Mouse (Mus musculus) kidney, postnatal 0 days (tissue): Measurements from ENCODE around the gene Cdk17. TPM values are rescaled to one million over a fixed set of nuclear protein-coding genes. Genes with fewer than 3 reads are reported as not detected.

Source experiments
- ATAC-seq: fragments of 200-750 bp; cut with Nextera tagmentation; replicated peaks from 2 replicates; pipeline ENCODE4 v1.8.0; 2017; ENCODE audit warnings: low read depth, moderate number of reproducible peaks, moderate TSS enrichment, moderate library complexity; ENCODE audit not compliant: low FRiP score
- DNase-seq: peaks from one replicate; pipeline ENCODE4 v3.0.0-alpha.2; 2016; ENCODE audit warnings: low spot score
- H3K27ac ChIP-seq: fragments of 300-500 bp; sonication (generic); 2 replicates; pipeline ENCODE4 v1.5.1; 2014; ENCODE audit warnings: mild to moderate bottlenecking
- H3K27me3 ChIP-seq: fragments of 300-500 bp; sonication (generic); 2 replicates; pipeline ENCODE4 v1.6.1; 2014; ENCODE audit warnings: low read length, mixed read lengths; ENCODE audit not compliant: insufficient read depth
- H3K36me3 ChIP-seq: fragments of 300-500 bp; sonication (generic); 2 replicates; pipeline ENCODE4 v1.6.1; 2014; ENCODE audit warnings: low read length, mixed read lengths; ENCODE audit not compliant: insufficient read depth
- H3K4me1 ChIP-seq: fragments of 300-500 bp; sonication (generic); replicated peaks from 2 replicates; pipeline ENCODE4 v1.6.1; 2014; ENCODE audit warnings: antibody characterized with exemption, low read length, mixed read lengths; ENCODE audit not compliant: insufficient read depth
- H3K4me2 ChIP-seq: fragments of 300-500 bp; sonication (generic); 2 replicates; pipeline ENCODE4 v1.6.1; 2014; ENCODE audit warnings: mild to moderate bottlenecking, low read length, moderate library complexity, mixed read lengths
- H3K4me3 ChIP-seq: fragments of 300-500 bp; sonication (generic); replicated peaks from 2 replicates; pipeline ENCODE4 v1.5.1; 2014; ENCODE audit warnings: low read depth, low read length
- H3K9ac ChIP-seq: fragments of 300-500 bp; sonication (generic); 2 replicates; pipeline ENCODE4 v1.6.1; 2014; ENCODE audit warnings: low read depth, low read length
- H3K9me3 ChIP-seq: fragments of 300-500 bp; sonication (generic); replicated peaks from 2 replicates; pipeline ENCODE4 v1.6.1; 2016; ENCODE audit warnings: low read length, inconsistent platforms, mixed read lengths
- CTCF ChIP-seq: IDR thresholded peaks from 2 replicates; pipeline ENCODE4 v1.5.1; 2016; ENCODE audit warnings: antibody characterized with exemption, low read depth, mild to moderate bottlenecking, moderate library complexity
- WGBS: fragments of 180-500 bp; shearing (Covaris S2); extraction: QIAGEN DNeasy Blood & Tissue Kit; methylation state at CpG from one replicate; pipeline ENCODE4 v1.1.7; 2014; 5-methylcytosine and 5-hydroxymethylcytosine counted together
- polyA plus RNA-seq: library from polyadenylated mRNA; unstranded; fragments of >200 nt; fragmentation: Nextera tagmentation; extraction: Ambion mirVana; gene quantifications from 2 replicates; pipeline ENCODE4 v1.2.1, GENCODE M21; 2015

Cdk17 gene
- polyA plus RNA-seq, 1 experiment from 2014 or later = 16.4 TPM

- no peak overlapping the region for H3K9ac ChIP-seq
- ATAC-seq = no peak
- DNase-seq = no peak
- H3K27ac ChIP-seq = no peak overlapping the region
- no peaks in the 10 kb centered on the region for H3K9me3 ChIP-seq
- peaks cover 7% of the 10 kb centered on the region for H3K4me1 ChIP-seq
- H3K4me2 ChIP-seq = no peak overlapping the region
- H3K36me3 ChIP-seq = no peaks in the 10 kb centered on the region
- no peak for TF ChIP-seq CTCF
- H3K27me3 ChIP-seq = no peaks in the 10 kb centered on the region
- H3K4me3 ChIP-seq = no peak overlapping the region
- WGBS = 83% methylated on average over 8 of the region's 8 CpGs
Observed at GRCm38 (mm10) chr10:93278361-93278760, 117.7 kb downstream of the Cdk17 start.

- no peak overlapping the region for H3K27ac ChIP-seq
- 80% methylated on average over 9 of the region's 9 CpGs for WGBS
- peaks cover 7% of the 10 kb centered on the region for H3K4me1 ChIP-seq
- TF ChIP-seq CTCF = no peak
- ATAC-seq (no peak), DNase-seq (no peak)
- H3K27me3 ChIP-seq = no peaks in the 10 kb centered on the region
- H3K9me3 ChIP-seq = no peaks in the 10 kb centered on the region
- H3K36me3 ChIP-seq = 0 out of 2 replicates have a peak, but pooled peaks cover 2% of the 10 kb centered on the region
- H3K9ac ChIP-seq = no peak overlapping the region
- H3K4me2 ChIP-seq = no peak overlapping the region
- no peak overlapping the region for H3K4me3 ChIP-seq
Observed at GRCm38 (mm10) chr10:93279062-93279461, 118.4 kb downstream of the Cdk17 start.

- H3K4me2 ChIP-seq = no peak overlapping the region
- DNase-seq (peak; percentile 68), ATAC-seq (peak; percentile 26; the same call in 1 of the 2 replicates)
- no peaks in the 10 kb centered on the region for H3K9me3 ChIP-seq
- 0 out of 2 replicates have a peak overlapping the region, but pooled peaks have one; percentile 57 for H3K27ac ChIP-seq
- H3K9ac ChIP-seq = no peak overlapping the region
- no peaks in the 10 kb centered on the region for H3K27me3 ChIP-seq
- no peak overlapping the region for H3K4me3 ChIP-seq
- no peak for TF ChIP-seq CTCF
- WGBS = 42% methylated on average over 12 of the region's 12 CpGs
- H3K4me1 ChIP-seq = peaks cover 15% of the 10 kb centered on the region; the same call in 1 of the 2 replicates
- H3K36me3 ChIP-seq = 0 out of 2 replicates have a peak, but pooled peaks cover 5% of the 10 kb centered on the region
Observed at GRCm38 (mm10) chr10:93280586-93280985, 119.9 kb downstream of the Cdk17 start.

GRCm38 (mm10) chr10:93281092-93281491, 120.4 kb downstream of the Cdk17 start:
- no peak overlapping the region for H3K9ac ChIP-seq
- TF ChIP-seq CTCF = no peak
- WGBS = 53% methylated on average over 7 of the region's 7 CpGs
- no peak for DNase-seq
- H3K27me3 ChIP-seq = no peaks in the 10 kb centered on the region
- peaks cover 15% of the 10 kb centered on the region; the same call in 1 of the 2 replicates for H3K4me1 ChIP-seq
- H3K27ac ChIP-seq = peak overlapping the region; percentile 57; the same call in 1 of the 2 replicates
- ATAC-seq = no peak
- 0 out of 2 replicates have a peak, but pooled peaks cover 5% of the 10 kb centered on the region for H3K36me3 ChIP-seq
- no peak overlapping the region for H3K4me3 ChIP-seq
- no peaks in the 10 kb centered on the region for H3K9me3 ChIP-seq
- H3K4me2 ChIP-seq = no peak overlapping the region

GRCm38 (mm10) chr10:93282526-93282964, 121.9 kb downstream of the Cdk17 start:
- Histone ChIP-seq H3K36me3 (0 out of 2 replicates have a peak, but pooled peaks cover 7% of the 10 kb centered on the region), H3K4me3 (no peak overlapping the region), H3K27me3 (no peaks in the 10 kb centered on the region), H3K4me1 (peaks cover 15% of the 10 kb centered on the region; the same call in 1 of the 2 replicates), H3K4me2 (no peak overlapping the region), H3K9ac (no peak overlapping the region), H3K27ac (no peak overlapping the region), H3K9me3 (no peaks in the 10 kb centered on the region)
- ATAC-seq (peak; percentile 52; the same call in 1 of the 2 replicates), DNase-seq (peak; percentile 86)
- TF ChIP-seq CTCF = no peak
- WGBS = 20% methylated on average over 12 of the region's 12 CpGs

- H3K27me3 ChIP-seq = no peaks in the 10 kb centered on the region
- H3K36me3 ChIP-seq = 0 out of 2 replicates have a peak, but pooled peaks cover 7% of the 10 kb centered on the region
- H3K4me3 ChIP-seq = no peak overlapping the region
- H3K4me2 ChIP-seq = no peak overlapping the region
- WGBS = 63% methylated on average over 4 of the region's 4 CpGs
- H3K27ac ChIP-seq = no peak overlapping the region
- no peaks in the 10 kb centered on the region for H3K9me3 ChIP-seq
- DNase-seq (no peak), ATAC-seq (no peak)
- peaks cover 17% of the 10 kb centered on the region; the same call in 1 of the 2 replicates for H3K4me1 ChIP-seq
- no peak overlapping the region for H3K9ac ChIP-seq
- TF ChIP-seq CTCF = peak; percentile 64
Observed at GRCm38 (mm10) chr10:93283258-93283657, 122.6 kb downstream of the Cdk17 start.

- TF ChIP-seq CTCF = no peak
- no peaks in the 10 kb centered on the region for H3K9me3 ChIP-seq
- H3K27ac ChIP-seq = peak overlapping the region; percentile 57; the same call in 1 of the 2 replicates
- no peak overlapping the region for H3K4me2 ChIP-seq
- H3K9ac ChIP-seq = no peak overlapping the region
- ATAC-seq = no peak
- H3K4me3 ChIP-seq = no peak overlapping the region
- no peaks in the 10 kb centered on the region for H3K27me3 ChIP-seq
- H3K4me1 ChIP-seq = peaks cover 20% of the 10 kb centered on the region; the same call in 1 of the 2 replicates
- 0 out of 2 replicates have a peak, but pooled peaks cover 7% of the 10 kb centered on the region for H3K36me3 ChIP-seq
- WGBS = 67% methylated on average over 5 of the region's 5 CpGs
- DNase-seq = peak; percentile 48
Observed at GRCm38 (mm10) chr10:93285489-93285888, 124.8 kb downstream of the Cdk17 start.
